In the genomic region with DNA sequence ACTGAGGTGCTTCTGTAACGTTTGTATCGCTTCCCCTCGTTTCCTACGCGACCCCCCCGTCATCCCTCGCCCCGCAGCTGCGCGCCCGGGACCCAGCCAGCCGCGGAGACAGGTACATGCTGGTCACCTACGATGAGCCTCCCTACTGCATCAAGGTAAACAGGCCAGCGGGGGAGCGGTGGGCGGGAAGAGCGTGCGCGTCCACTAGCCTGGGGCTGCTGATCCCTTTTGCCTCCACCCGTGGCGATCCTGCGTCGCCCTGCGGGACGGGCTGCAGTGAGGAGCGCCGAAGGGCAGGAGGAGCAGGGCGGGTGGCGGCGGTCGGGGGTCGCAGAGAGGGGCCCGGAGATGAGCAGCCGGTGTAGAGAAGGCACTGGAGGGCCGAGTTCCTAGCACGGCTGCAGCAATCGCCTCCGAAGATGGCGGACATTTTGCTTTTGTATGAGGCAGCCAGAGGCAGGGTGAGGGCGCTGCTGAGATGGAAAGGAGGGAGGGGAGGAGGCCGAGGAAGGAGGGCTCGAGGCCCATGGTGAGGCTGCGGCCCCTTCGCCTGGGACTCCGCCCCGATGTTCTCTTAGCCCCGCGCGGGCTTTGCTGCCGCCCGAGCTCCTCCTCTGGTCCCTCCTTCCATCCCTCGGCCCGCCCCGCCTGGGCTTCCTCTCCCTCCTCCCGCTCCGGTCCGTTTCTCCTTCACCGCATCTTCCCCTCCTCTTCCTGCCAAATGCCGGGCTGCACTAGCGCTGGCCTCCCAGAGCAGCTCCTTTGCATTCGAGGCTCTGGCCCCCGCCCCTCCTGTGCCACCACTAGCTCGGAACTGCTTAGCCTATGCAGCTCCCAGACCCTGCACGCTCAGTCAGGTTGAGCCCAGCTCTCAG, we compare ENCODE assay signal across 8 mouse cellular contexts. TPM values are rescaled to one million over a fixed set of nuclear protein-coding genes. Genes with fewer than 3 reads are reported as not detected.
A peak's percentile ranks its signal among the peaks of the same experiment; 100 is the strongest.
DNase-seq lines count a peak whose midpoint lies in the region; TF ChIP-seq lines count a peak whose summit lies in the region.

No protein-coding gene starts in this region.

- H3K27me3 ChIP-seq in megakaryocyte, embryonic 14.5 days (replicated peaks), result peaks cover 13% of the 10 kb centered on the region

- TF ChIP-seq CTCF in gastrocnemius, adult 2 months (IDR thresholded peaks at IDR 0.05), result peak; percentile 43

- peaks cover 5% of the 10 kb centered on the region for H3K36me3 ChIP-seq in megakaryocyte, embryonic 14.5 days (replicated peaks; ENCODE audit: low read length)

- H3K27ac ChIP-seq in gastrocnemius, adult 2 months, result peak overlapping the region; percentile 93

- intact Hi-C loops in gastrocnemius, adult 2 months (cut with DNase I), result no loop called here

- no peaks in the 10 kb centered on the region for H3K9me3 ChIP-seq in megakaryocyte, embryonic 14.5 days

- DNase-seq in WW6 (ENCODE audit: low read depth, low spot score), result peak; percentile 56
- peak; percentile 68 to 80 for DNase-seq in cerebellum, postnatal 4 days (ENCODE audit: low spot score in 2 of 2)
- DNase-seq in gastrocnemius, adult 2 months, result peak; percentile 92
- DNase-seq in hindlimb bud, embryonic 11.5 days (ENCODE audit: extremely low spot score, low read depth, low spot score), result peak; percentile 31
- DNase-seq in left cerebral cortex, adult 8-10 months (ENCODE audit: low spot score in 2 of 2), result peak; percentile 61 to 88
- DNase-seq in right cerebral cortex, postnatal 10 days (ENCODE audit: low spot score in 2 of 2), result peak; percentile 93
- DNase-seq in urinary bladder, postnatal 25 days (ENCODE audit: low spot score), result peak; percentile 72

- H3K4me3 ChIP-seq in gastrocnemius, adult 2 months, result peak overlapping the region; percentile 88
- peak overlapping the region; percentile 98 for H3K4me3 ChIP-seq in megakaryocyte, embryonic 14.5 days (replicated peaks)

- peaks cover 17% of the 10 kb centered on the region for H3K4me1 ChIP-seq in megakaryocyte, embryonic 14.5 days

RNA-seq across cellular contexts. Expression of a gene that starts 1.0 kb away (rescaled TPM):
- total RNA-seq in gastrocnemius, adult 2 months (2021), result 1 to 10 TPM; 4.7 to 5.9 TPM
- total RNA-seq in left cerebral cortex, adult 8-10 months (2022), result 10 to 100 TPM; 28.6 to 39.6 (median 34.6) TPM
- polyA plus RNA-seq in megakaryocyte, embryonic 14.5 days (2012; ENCODE audit: insufficient read depth, low replicate concordance), result 2.8 TPM in 1 of 2 replicates, not detected in the other

RNA-seq across cellular contexts. Expression of a gene that starts 7.8 kb away (rescaled TPM):
- total RNA-seq in gastrocnemius, adult 2 months (2021), result 1 to 10 TPM; 1.2 to 1.5 TPM
- total RNA-seq in left cerebral cortex, adult 8-10 months (2022), result not detected
- not detected in 2 replicates for polyA plus RNA-seq in megakaryocyte, embryonic 14.5 days (2012; ENCODE audit: insufficient read depth, low replicate concordance)

Comparison
In these comparisons a context has a peak if more than half of its experiments do, and no peak if none do; other contexts are left out.
1. Peak in every context shown above with its lines: DNase-seq, H3K4me3 ChIP-seq and H3K27ac ChIP-seq.
2. DNase-seq: peak in every context shown above with its lines; median percentile 93 in right cerebral cortex, postnatal 10 days; 92 in gastrocnemius, adult 2 months; 74 in left cerebral cortex, adult 8-10 months; 74 in cerebellum, postnatal 4 days; 72 in urinary bladder, postnatal 25 days; 56 in WW6; 31 in hindlimb bud, embryonic 11.5 days.
3. RNA of a gene that starts 1.0 kb away (total RNA-seq): 28.6 to 39.6 TPM in left cerebral cortex, adult 8-10 months; 4.7 to 5.9 TPM in gastrocnemius, adult 2 months; every median in the first group is over 4 times any median in the second.